8 mouse cellular contexts compared by ENCODE assay signal in genomic region chr4:63118639-63119437, GRCm38 (mm10). TPM values are rescaled to one million over a fixed set of nuclear protein-coding genes. Genes with fewer than 3 reads are reported as not detected.
A peak's percentile ranks its signal among the peaks of the same experiment; 100 is the strongest.
DNase-seq lines count a peak whose midpoint lies in the region; ATAC-seq and TF ChIP-seq lines count a peak whose summit lies in the region.

No protein-coding gene starts in this region.

- H3K9me3 ChIP-seq in heart, embryonic 11.5 days (replicated peaks; ENCODE audit: control insufficient read depth, low read length): no peaks in the 10 kb centered on the region
- no peaks in the 10 kb centered on the region for H3K9me3 ChIP-seq in kidney, embryonic 15.5 days (replicated peaks)
- no peaks in the 10 kb centered on the region for H3K9me3 ChIP-seq in limb, embryonic 14.5 days (ENCODE audit: control insufficient read depth, low read length)

- H3K4me3 ChIP-seq in heart, embryonic 11.5 days (ENCODE audit: low read depth, low read length): no peak overlapping the region
- H3K4me3 ChIP-seq in kidney, embryonic 15.5 days (replicated peaks): no peak overlapping the region
- H3K4me3 ChIP-seq in limb, embryonic 14.5 days (replicated peaks; ENCODE audit: low read length): no peak overlapping the region

- no peaks in the 10 kb centered on the region for H3K4me1 ChIP-seq in heart, embryonic 11.5 days (ENCODE audit: control insufficient read depth, insufficient read depth, low read length)
- peaks cover 16% of the 10 kb centered on the region; the same call in 1 of the 2 replicates for H3K4me1 ChIP-seq in kidney, embryonic 15.5 days
- H3K4me1 ChIP-seq in limb, embryonic 14.5 days (ENCODE audit: control insufficient read depth, insufficient read depth, low read length): no peaks in the 10 kb centered on the region

- H3K27ac ChIP-seq in heart, embryonic 11.5 days (ENCODE audit: low read depth, low read length): no peak overlapping the region
- H3K27ac ChIP-seq in kidney, embryonic 15.5 days: peak overlapping the region; percentile 27; the same call in 1 of the 2 replicates
- H3K27ac ChIP-seq in limb, embryonic 14.5 days (replicated peaks; ENCODE audit: low read depth, low read length): no peak overlapping the region

- peak; percentile 45; the same call in 1 of the 2 replicates for ATAC-seq in erythroid progenitor cell, adult 5-6 weeks (replicated peaks; ENCODE audit: low FRiP score, poor library complexity, severe bottlenecking)
- ATAC-seq in heart, embryonic 11.5 days (replicated peaks; ENCODE audit: insufficient number of reproducible peaks, low FRiP score, low TSS enrichment): peak; percentile 40; the same call in 1 of the 2 replicates
- peak; percentile 90 for ATAC-seq in kidney, embryonic 15.5 days (replicated peaks; ENCODE audit: low FRiP score)
- peak; percentile 84 for ATAC-seq in limb, embryonic 14.5 days (ENCODE audit: low FRiP score, low read depth)
- ATAC-seq in monocyte, adult 5-6 weeks (replicated peaks; ENCODE audit: insufficient number of reproducible peaks, low FRiP score, low TSS enrichment, poor library complexity, severe bottlenecking): 0 out of 2 replicates have a peak, but pooled peaks have one; percentile 46

- TF ChIP-seq CTCF in brain, embryonic 14.5 days (IDR thresholded peaks at IDR 0.05; ENCODE audit: borderline replicate concordance, extremely low read depth, insufficient read depth, insufficient read length): peak; percentile 97

- no peak overlapping the region for H3K4me2 ChIP-seq in heart, embryonic 11.5 days
- H3K4me2 ChIP-seq in kidney, embryonic 15.5 days: no peak overlapping the region
- no peak overlapping the region for H3K4me2 ChIP-seq in limb, embryonic 14.5 days (replicated peaks; ENCODE audit: low read depth, low read length, severe bottlenecking)

- H3K9ac ChIP-seq in heart, embryonic 11.5 days (ENCODE audit: low read depth, low read length): no peak overlapping the region
- no peak overlapping the region for H3K9ac ChIP-seq in kidney, embryonic 15.5 days
- no peak overlapping the region for H3K9ac ChIP-seq in limb, embryonic 14.5 days (ENCODE audit: low read depth, low read length, severe bottlenecking)

- TF ChIP-seq POLR2A in brain, embryonic 14.5 days (IDR thresholded peaks at IDR 0.05; ENCODE audit: borderline replicate concordance, extremely low read depth, insufficient read depth, insufficient read length, poor library complexity, severe bottlenecking): no peak
- no peak for TF ChIP-seq POLR2A in limb, embryonic 14.5 days (IDR thresholded peaks at IDR 0.05; ENCODE audit: borderline replicate concordance, extremely low read depth, insufficient read depth, insufficient read length)

- peak; percentile 67 for DNase-seq in CD4-positive helper T cell, adult 2 months (ENCODE audit: low read depth, low spot score)
- peak; percentile 93 for DNase-seq in brain, embryonic 14.5 days (ENCODE audit: low read depth)
- DNase-seq in limb, embryonic 14.5 days (ENCODE audit: low spot score): peak; percentile 90
- peak; percentile 61 for DNase-seq in splenic B cell, adult 2 months (ENCODE audit: low read depth, low spot score)

- 74% methylated on average over 5 of the region's 5 CpGs for WGBS in heart, embryonic 11.5 days (ENCODE audit: insufficient replicate concordance)
- WGBS in kidney, embryonic 15.5 days: 88% methylated on average over 5 of the region's 5 CpGs
- 82% methylated on average over 5 of the region's 5 CpGs for WGBS in limb, embryonic 14.5 days

- H3K27me3 ChIP-seq in heart, embryonic 11.5 days (ENCODE audit: control insufficient read depth, insufficient read depth, low read length): no peaks in the 10 kb centered on the region
- no peaks in the 10 kb centered on the region for H3K27me3 ChIP-seq in kidney, embryonic 15.5 days
- no peaks in the 10 kb centered on the region for H3K27me3 ChIP-seq in limb, embryonic 14.5 days (ENCODE audit: control insufficient read depth, insufficient read depth, low read length)
- H3K27me3 ChIP-seq in splenic B cell, adult 2 months (ENCODE audit: control insufficient read depth, insufficient read depth, low read length, poor library complexity, severe bottlenecking): no peaks in the 10 kb centered on the region

- peaks cover 4% of the 10 kb centered on the region for H3K36me3 ChIP-seq in heart, embryonic 11.5 days (ENCODE audit: control insufficient read depth, insufficient read depth, low read length)
- H3K36me3 ChIP-seq in kidney, embryonic 15.5 days: peaks cover 68% of the 10 kb centered on the region
- peaks cover 69% of the 10 kb centered on the region for H3K36me3 ChIP-seq in limb, embryonic 14.5 days (ENCODE audit: control insufficient read depth, insufficient read depth, low read length)
- H3K36me3 ChIP-seq in splenic B cell, adult 2 months (ENCODE audit: control insufficient read depth, insufficient read depth, low read length, poor library complexity, severe bottlenecking): no peaks in the 10 kb centered on the region

RNA-seq across cellular contexts. Expression of gene Ambp, which starts 35.8 kb away (rescaled TPM):
- 0.05 and 0.25 TPM in 2 replicates for polyA plus RNA-seq in brain, embryonic 14.5 days (2012; rRNA removed)
- total RNA-seq in erythroid progenitor cell, adult 5-6 weeks (2015; ENCODE audit: low replicate concordance): not detected in 2 replicates
- not detected in 2 replicates for total RNA-seq in erythroid progenitor cell, adult 5-6 weeks (2017; ENCODE audit: low replicate concordance)
- 2.4 and 11.6 TPM in 2 replicates for polyA plus RNA-seq in heart, embryonic 11.5 days (2014; fragmentation: Nextera tagmentation; extraction: Ambion mirVana)
- 8.6 and 19.0 TPM in 2 replicates for polyA plus RNA-seq in kidney, embryonic 15.5 days (2015; fragmentation: Nextera tagmentation; extraction: Ambion mirVana)
- polyA plus RNA-seq in limb, embryonic 14.5 days (2012; rRNA removed): 0.14 and 0.31 TPM in 2 replicates
- polyA plus RNA-seq in limb, embryonic 14.5 days (2014; fragmentation: Nextera tagmentation; extraction: Ambion mirVana): not detected in 2 replicates
- total RNA-seq in monocyte, adult 5-6 weeks (2017): not detected in 3 replicates

RNA-seq across cellular contexts. Expression of gene Kif12, which starts 53.1 kb away (rescaled TPM):
- polyA plus RNA-seq in brain, embryonic 14.5 days (2012; rRNA removed): 0.04 and 0.05 TPM in 2 replicates
- total RNA-seq in erythroid progenitor cell, adult 5-6 weeks (2015; ENCODE audit: low replicate concordance): not detected in 2 replicates
- total RNA-seq in erythroid progenitor cell, adult 5-6 weeks (2017; ENCODE audit: low replicate concordance): not detected in 2 replicates
- 0.11 TPM in 1 of 2 replicates, not detected in the other for polyA plus RNA-seq in heart, embryonic 11.5 days (2014; fragmentation: Nextera tagmentation; extraction: Ambion mirVana)
- polyA plus RNA-seq in kidney, embryonic 15.5 days (2015; fragmentation: Nextera tagmentation; extraction: Ambion mirVana): 100.0 and 109 TPM in 2 replicates
- 1.3 and 1.4 TPM in 2 replicates for polyA plus RNA-seq in limb, embryonic 14.5 days (2012; rRNA removed)
- polyA plus RNA-seq in limb, embryonic 14.5 days (2014; fragmentation: Nextera tagmentation; extraction: Ambion mirVana): 0.14 and 0.40 TPM in 2 replicates
- not detected in 3 replicates for total RNA-seq in monocyte, adult 5-6 weeks (2017)

Comparison
In these comparisons a context has a peak if more than half of its experiments do, and no peak if none do; other contexts are left out.
1. ATAC-seq: peak in every context shown above with its lines; median percentile 90 in kidney, embryonic 15.5 days; 84 in limb, embryonic 14.5 days; 46 in monocyte, adult 5-6 weeks; 45 in erythroid progenitor cell, adult 5-6 weeks; 40 in heart, embryonic 11.5 days.
2. RNA of gene Kif12, which starts 53.1 kb away (polyA plus RNA-seq): 100.0 to 109 TPM in kidney, embryonic 15.5 days; 0.14 to 1.4 TPM in limb, embryonic 14.5 days, 0.11 TPM in heart, embryonic 11.5 days and 0.04 to 0.05 TPM in brain, embryonic 14.5 days; every median in the first group is over 10 times any median in the second.
3. Peak in every context shown above with its lines, with median percentiles within 50 percentile points of each other: DNase-seq.